Mouse (Mus musculus) induced T-regulatory cell, adult 2 months (primary cell): Measurements from ENCODE around the gene Lag3.

Source experiments
- DNase-seq: peaks from one replicate; pipeline ENCODE4 v3.0.0-alpha.2; 2012; ENCODE audit warnings: low read depth

Gene Lag3

GRCm38 (mm10) chr6:124919695-124920317, 8.3 kb upstream of the Lag3 start, which contains the start of gene Ptms:
Gene Ptms, minus strand, starts transcription at chr6:124920103.
- DNase-seq = peak; percentile 79

- no peak for DNase-seq
These were observed 7.6 kb upstream of the Lag3 start for GRCm38 (mm10) chr6:124918890-124919627.

GRCm38 (mm10) chr6:124918331-124918690, 6.8 kb upstream of the Lag3 start:
- no peak for DNase-seq

- DNase-seq = peak; percentile 78
These were observed 6.2 kb upstream of the Lag3 start for GRCm38 (mm10) chr6:124917518-124918330.

GRCm38 (mm10) chr6:124916695-124917517, 5.4 kb upstream of the Lag3 start:
- peak; percentile 90 for DNase-seq

GRCm38 (mm10) chr6:124915942-124916694, 4.6 kb upstream of the Lag3 start:
- DNase-seq = peak; percentile 58

- DNase-seq = no peak
These were observed 3.8 kb upstream of the Lag3 start for GRCm38 (mm10) chr6:124915160-124915941.

- DNase-seq = no peak
These were observed 3.0 kb upstream of the Lag3 start for GRCm38 (mm10) chr6:124914511-124914910.

GRCm38 (mm10) chr6:124913721-124914285, 2.3 kb upstream of the Lag3 start:
- no peak for DNase-seq

- peak; percentile 44 for DNase-seq
These were observed 1.7 kb upstream of the Lag3 start for GRCm38 (mm10) chr6:124913214-124913613.

- DNase-seq = peak; percentile 57
These were observed 1.5 kb downstream of the Lag3 start for GRCm38 (mm10) chr6:124910032-124910431.

- DNase-seq = peak; percentile 86
These were observed 3.7 kb downstream of the Lag3 start for GRCm38 (mm10) chr6:124907767-124908166.

GRCm38 (mm10) chr6:124904991-124905860, 6.3 kb downstream of the Lag3 start:
- no peak for DNase-seq

GRCm38 (mm10) chr6:124904161-124904981, 7.1 kb downstream of the Lag3 start:
- no peak for DNase-seq

GRCm38 (mm10) chr6:124903580-124904151, 7.8 kb downstream of the Lag3 start:
- DNase-seq = peak; percentile 96

GRCm38 (mm10) chr6:124901851-124902250, 9.7 kb downstream of the Lag3 start:
- peak; percentile 73 for DNase-seq

GRCm38 (mm10) chr6:124900801-124901480, 10.6 kb downstream of the Lag3 start:
- peak; percentile 88 for DNase-seq
